Mouse (Mus musculus) cerebellum, adult 18-20 months (tissue): ENCODE measurements around the gene Sult1b1.
"Not testable (repeated sequence)": the region's sequence is repeated elsewhere in the genome, so short reads cannot be mapped to it uniquely, and the experiment has no call there.

Experiments used
- DNase-seq, 2 experiments: peaks; one replicate each; pipeline ENCODE4 v3.0.0; 2021

The Sult1b1 gene

DNA sequence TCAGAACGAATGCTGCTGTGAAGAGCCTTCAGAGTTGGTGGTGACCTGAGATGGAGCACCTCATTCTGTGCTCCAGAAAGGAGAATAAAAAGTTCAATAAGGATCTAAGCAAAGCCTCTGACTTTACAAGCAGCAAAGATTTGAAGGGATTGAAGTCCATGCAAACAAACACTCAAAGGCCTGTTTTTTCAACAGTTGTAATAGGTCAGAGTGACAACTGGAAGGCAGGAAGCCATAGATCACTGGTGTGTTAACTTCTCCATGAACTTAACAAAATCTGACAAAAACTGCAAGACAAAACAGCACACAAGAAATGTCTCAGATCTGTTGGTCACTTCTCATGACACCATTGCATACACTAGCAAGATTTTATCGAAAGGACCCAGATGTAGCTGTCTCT lies at the start of gene Sult1b1:
Gene Sult1b1, minus strand, starts transcription at position 85 of the 400 bp plus-strand sequence.
- no peak for DNase-seq

DNA sequence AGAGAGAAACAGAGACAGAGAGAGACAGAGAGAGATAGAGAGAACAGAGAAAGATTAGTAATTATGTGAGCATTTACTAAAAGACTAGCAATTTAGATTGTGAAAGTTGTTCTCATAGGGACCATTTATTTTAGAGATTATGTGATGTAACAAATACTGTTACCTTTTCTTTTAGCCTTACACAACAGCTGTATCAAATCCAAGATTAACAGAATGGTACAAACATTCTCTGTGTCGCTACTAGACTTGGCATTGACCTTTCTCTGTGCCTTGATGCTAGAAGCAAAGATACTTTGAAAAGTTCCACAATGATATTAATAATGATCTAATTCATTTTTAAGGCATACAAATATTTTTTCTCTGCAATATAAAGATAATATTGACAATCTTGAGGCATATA lies 42.4 kb upstream of the Sult1b1 start:
- DNase-seq: no peak

DNA sequence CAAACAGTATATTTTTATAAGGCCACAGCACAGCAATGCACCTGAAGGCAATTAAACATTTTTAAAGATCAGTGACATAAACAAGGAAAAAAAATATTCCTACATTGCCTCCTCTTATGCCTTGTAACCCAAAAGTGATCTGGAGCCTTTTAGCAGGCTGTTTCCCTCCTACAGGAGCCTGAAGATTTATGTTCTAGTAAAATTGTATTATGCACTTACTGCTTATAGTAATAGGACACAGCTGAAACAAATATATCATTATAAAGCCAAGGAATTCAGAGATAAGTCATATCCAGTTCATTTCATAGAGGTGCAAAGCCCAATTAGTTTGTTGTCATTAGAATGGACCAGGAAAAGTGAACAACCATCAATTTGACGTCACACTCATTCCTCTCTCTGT lies 36.2 kb upstream of the Sult1b1 start:
- DNase-seq: no peak

DNA sequence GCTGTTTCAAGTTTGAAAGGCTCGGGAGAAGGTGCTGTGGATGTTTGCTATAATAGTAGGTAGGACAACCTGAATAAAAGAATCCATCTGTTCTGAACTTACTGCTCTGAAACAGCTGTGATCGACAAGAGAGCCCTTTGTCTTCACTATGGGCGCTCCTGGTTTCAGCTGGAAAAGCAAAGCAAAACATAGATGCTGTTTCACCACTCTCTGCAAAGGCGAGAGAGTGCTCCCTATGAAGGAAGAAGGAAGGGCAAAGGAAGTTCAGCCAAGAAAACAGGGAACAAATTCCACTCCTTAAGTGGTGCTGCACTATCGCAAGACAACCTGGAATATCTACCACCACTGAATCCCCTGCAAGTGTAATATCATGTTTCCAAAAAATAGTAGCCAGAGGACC lies 35.5 kb upstream of the Sult1b1 start:
- no peak for DNase-seq

GRCm38 (mm10) chr5:87572781-87573180 lies 34.8 kb upstream of the Sult1b1 start:
- no peak for DNase-seq

DNA sequence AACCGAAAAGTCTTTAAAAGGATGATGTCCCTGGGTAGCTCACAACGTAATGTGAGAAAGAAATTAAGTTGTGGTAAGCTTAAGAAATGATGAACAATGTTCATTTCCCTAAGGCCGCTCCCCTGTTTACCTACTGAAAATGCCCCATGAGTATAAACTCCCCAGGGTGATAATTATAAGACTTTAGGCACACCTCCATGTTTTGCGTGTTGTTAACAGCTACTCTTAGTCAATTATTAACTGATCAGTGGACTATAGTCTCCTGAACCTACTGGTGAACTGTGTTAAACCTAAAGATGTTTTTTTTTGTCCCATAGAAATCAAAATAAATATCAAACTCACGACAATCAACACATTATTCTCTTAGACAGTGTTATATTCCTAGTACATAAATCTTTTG lies 30.9 kb upstream of the Sult1b1 start, which contains the start of gene Sult1d1:
Gene Sult1d1, minus strand, starts transcription at position 183 of the 400 bp plus-strand sequence.
- no peak for DNase-seq

- DNase-seq: no peak
These were observed 29.3 kb upstream of the Sult1b1 start for GRCm38 (mm10) chr5:87567306-87567705.

GRCm38 (mm10) chr5:87562966-87563365 lies 25.0 kb upstream of the Sult1b1 start:
- no peak for DNase-seq

GRCm38 (mm10) chr5:87562526-87562925 lies 24.5 kb upstream of the Sult1b1 start:
- no peak for DNase-seq

DNA sequence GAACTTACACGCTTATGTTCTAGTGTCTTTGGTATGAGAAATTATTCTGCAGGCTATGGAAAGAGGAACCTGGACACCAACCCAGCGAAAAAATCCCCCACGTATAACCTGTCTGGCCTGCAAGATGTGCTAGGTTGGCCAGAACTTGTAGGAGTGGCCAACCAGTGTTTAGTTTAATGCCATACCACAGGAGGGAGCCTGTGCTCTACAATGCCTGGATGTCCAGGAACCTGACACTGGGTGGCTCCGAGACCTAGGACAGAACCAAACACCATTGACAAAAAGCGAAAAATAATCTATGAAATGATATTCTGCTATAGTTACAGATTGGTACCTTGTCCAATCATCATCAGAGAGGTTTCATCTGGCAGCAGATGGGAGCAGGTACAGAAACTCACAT lies 22.1 kb upstream of the Sult1b1 start:
- no peak for DNase-seq

DNA sequence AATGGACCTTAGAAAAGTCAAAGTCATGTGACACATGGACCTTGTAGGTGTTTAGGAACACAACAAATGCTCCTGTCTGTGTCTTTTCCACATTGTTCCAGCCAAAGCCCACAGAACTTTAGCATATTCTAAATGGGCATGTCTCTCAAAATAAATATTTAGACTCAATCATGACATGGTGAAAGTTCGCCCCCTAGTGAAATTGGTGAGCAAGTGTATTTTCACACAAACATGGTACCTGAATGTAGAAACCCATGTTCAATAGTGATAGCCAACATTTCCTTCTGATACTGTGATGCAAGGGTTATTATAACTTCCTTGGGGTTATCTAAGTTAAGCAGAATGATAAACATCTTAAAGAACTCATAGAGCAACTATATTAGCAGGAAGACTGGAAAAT lies 12.9 kb upstream of the Sult1b1 start:
- no peak for DNase-seq

DNA sequence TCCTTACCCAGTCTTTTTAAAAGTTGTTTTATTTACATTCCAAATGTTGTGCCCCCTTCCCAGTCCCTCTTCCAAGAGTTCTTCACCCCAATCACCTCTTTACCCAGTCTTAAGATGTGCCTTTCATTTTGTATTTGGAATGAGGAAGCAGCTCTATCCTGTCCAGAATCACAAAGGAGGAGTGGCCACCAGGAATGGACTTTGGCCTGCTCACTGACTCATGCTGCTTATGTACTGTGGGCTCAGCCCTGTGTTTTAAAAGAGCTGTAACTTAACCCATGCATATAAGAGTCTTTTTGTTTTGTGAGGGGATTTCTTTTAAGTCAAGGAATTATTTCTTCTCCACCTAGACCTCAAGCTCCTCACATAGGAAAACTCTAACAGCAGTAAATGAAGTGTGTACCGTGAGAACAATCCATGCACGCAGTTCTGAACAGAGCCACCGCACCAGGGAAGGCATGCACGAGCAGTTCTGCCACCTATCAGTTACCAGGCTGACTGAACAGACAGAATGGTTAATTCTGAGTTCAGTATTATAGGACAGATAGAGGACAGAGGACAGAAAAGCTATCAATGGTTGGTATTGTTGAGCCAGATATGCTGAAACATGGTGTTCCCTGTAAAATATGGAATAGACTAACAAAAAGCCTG lies 1.9 kb downstream of the Sult1b1 start:
- no peak for DNase-seq

DNA sequence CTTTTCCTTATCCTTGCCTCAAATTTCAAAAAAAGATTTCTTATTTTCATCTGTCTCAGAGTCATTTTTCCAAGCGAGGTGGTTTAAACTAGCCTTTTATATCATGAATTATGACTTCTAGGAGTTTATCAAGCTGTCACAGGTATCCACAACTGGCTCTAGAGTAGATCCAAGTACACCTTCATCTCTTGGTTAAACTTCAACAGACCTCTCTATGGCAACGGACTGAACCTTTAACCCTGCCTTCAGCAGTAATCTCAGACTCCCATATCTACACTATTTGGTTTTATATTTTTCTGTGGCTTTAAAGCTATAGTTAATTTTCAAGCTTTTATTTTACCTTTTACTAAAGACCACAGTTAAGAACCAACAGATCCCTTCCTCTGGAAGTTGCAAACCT lies 5.7 kb downstream of the Sult1b1 start:
- DNase-seq: no peak

GRCm38 (mm10) chr5:87523561-87523960 lies 14.4 kb downstream of the Sult1b1 start:
- not testable (repeated sequence) for DNase-seq

DNA sequence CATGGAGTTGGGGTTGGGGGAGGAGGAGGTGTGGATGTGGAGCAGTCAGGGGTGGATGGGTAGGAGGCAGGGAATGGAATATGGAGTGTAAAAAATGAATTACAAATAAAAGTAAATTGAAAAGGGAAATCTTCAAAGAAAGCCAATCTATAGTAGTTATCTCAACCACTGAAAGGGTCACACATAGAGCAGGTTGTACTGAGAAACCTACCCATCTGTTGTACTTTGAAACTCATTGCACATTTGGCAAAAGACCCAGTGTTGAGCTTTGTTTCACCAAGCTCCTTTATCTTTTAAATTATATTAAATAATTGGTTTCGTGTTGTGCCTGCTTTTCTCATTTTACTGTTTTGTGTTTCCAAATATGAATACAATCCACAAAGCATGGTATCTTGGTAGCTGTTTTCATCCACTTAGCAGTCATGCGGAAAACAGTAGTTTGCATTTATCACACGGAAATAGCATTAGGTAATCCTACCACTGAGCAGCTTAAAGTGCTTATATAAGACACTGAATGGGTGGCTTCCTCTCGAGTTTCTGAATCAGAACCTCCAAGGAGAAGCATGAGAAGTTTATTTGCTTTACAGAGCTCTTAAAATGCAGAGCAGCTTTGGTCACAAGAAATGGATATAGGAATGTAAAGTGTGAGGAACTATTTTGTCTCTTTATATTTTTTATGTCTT lies 32.1 kb downstream of the Sult1b1 start:
- no peak for DNase-seq

DNA sequence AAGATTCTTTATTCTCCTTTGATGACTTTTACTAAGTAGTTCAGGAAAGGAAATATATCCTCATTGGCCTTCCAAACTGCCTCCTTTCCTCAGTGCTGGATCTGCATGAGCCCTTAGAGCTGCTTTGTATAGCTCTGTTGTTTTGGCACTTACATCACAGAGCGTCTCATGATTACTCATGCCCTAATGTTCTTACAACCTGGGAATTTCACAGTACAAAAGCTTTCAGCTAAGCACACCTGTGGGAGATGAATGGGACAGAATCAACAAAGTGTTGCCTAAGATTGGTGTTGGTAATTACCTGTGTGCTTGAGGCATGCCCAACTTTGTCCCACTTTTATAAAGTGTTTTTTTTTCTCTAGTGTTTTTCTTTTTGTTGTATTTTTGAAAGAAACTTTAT lies 35.3 kb downstream of the Sult1b1 start:
- DNase-seq: no peak

- no peak for DNase-seq
These were observed 38.7 kb downstream of the Sult1b1 start for GRCm38 (mm10) chr5:87499341-87499740.

GRCm38 (mm10) chr5:87498936-87499335 lies 39.1 kb downstream of the Sult1b1 start:
- DNase-seq: no peak

DNA sequence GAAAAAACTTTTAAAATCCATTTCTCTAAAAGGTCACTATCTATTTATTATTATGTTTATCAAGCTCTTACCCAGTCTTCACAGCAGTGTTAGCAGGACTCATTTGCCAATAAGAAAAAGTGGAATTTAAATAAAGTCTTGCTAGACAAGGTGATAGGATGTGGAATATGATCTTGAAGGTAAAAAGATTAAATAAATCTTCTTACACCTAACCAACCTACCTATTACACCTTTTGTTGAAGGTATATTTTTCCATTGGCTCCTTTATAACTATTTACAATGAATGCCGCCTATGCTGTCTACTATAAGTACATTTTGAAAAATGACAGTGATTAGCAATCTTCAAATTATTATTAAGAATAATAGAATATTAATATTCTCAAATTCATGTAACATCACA lies 47.2 kb downstream of the Sult1b1 start, which contains the start of gene Ugt2a1:
Gene Ugt2a1, minus strand, starts transcription at position 101 of the 400 bp plus-strand sequence.
- no peak for DNase-seq

GRCm38 (mm10) chr5:87486706-87487105 lies 51.3 kb downstream of the Sult1b1 start, which contains the start of gene Gm43638:
Gm43638 (minus strand) TSS chr5:87486806.
- DNase-seq: not testable (repeated sequence)

GRCm38 (mm10) chr5:87482160-87482559 lies 55.8 kb downstream of the Sult1b1 start, which contains the start of gene Ugt2a2:
Ugt2a2 (minus strand) TSS chr5:87482260.
- no peak for DNase-seq
